Mouse (Mus musculus): ENCODE measurements around the gene Ext2. TPM values are rescaled to one million over a fixed set of nuclear protein-coding genes. Genes with fewer than 3 reads are reported as not detected.

The Ext2 gene
- polyA plus RNA-seq, 1 experiment from 2014 or later, result 60.3 TPM

GRCm38 (mm10) chr2:93662240-93662865, 160.0 kb downstream of the Ext2 start:
- H3K27me3 ChIP-seq (ENCODE audit: control insufficient read depth, insufficient read depth, low read length), result no peaks in the 10 kb centered on the region
- no peak overlapping the region for H3K4me3 ChIP-seq (ENCODE audit: low read depth, low read length)
- H3K27ac ChIP-seq (ENCODE audit: low read depth, low read length), result no peak overlapping the region
- peaks cover 10% of the 10 kb centered on the region; the same call in 1 of the 2 replicates for H3K4me1 ChIP-seq (ENCODE audit: control insufficient read depth, insufficient read depth, low read length)
- no peak overlapping the region for H3K9ac ChIP-seq (ENCODE audit: low read depth, low read length)
- no peaks in the 10 kb centered on the region for H3K9me3 ChIP-seq (replicated peaks; ENCODE audit: control insufficient read depth, low read length)
- 38% methylated on average over 16 of the region's 16 CpGs for WGBS (ENCODE audit: insufficient replicate concordance)
- no peak overlapping the region for H3K4me2 ChIP-seq
- no peaks in the 10 kb centered on the region for H3K36me3 ChIP-seq (ENCODE audit: control insufficient read depth, insufficient read depth, low read length)
- ATAC-seq (replicated peaks; ENCODE audit: insufficient number of reproducible peaks, low FRiP score, low TSS enrichment), result no peak

- Histone ChIP-seq H3K27me3 (ENCODE audit: control insufficient read depth, insufficient read depth, low read length) (0 out of 2 replicates have a peak, but pooled peaks cover 1% of the 10 kb centered on the region), H3K4me1 (ENCODE audit: control insufficient read depth, insufficient read depth, low read length) (peaks cover 10% of the 10 kb centered on the region; the same call in 1 of the 2 replicates), H3K9ac (ENCODE audit: low read depth, low read length) (no peak overlapping the region), H3K4me2 (no peak overlapping the region), H3K4me3 (ENCODE audit: low read depth, low read length) (no peak overlapping the region), H3K27ac (ENCODE audit: low read depth, low read length) (no peak overlapping the region), H3K9me3 (replicated peaks; ENCODE audit: control insufficient read depth, low read length) (no peaks in the 10 kb centered on the region), H3K36me3 (ENCODE audit: control insufficient read depth, insufficient read depth, low read length) (no peaks in the 10 kb centered on the region)
- WGBS (ENCODE audit: insufficient replicate concordance), result 54% methylated on average over 6 of the region's 6 CpGs
- ATAC-seq (replicated peaks; ENCODE audit: insufficient number of reproducible peaks, low FRiP score, low TSS enrichment), result no peak
Observed at GRCm38 (mm10) chr2:93661096-93661495, 161.3 kb downstream of the Ext2 start.

DNA sequence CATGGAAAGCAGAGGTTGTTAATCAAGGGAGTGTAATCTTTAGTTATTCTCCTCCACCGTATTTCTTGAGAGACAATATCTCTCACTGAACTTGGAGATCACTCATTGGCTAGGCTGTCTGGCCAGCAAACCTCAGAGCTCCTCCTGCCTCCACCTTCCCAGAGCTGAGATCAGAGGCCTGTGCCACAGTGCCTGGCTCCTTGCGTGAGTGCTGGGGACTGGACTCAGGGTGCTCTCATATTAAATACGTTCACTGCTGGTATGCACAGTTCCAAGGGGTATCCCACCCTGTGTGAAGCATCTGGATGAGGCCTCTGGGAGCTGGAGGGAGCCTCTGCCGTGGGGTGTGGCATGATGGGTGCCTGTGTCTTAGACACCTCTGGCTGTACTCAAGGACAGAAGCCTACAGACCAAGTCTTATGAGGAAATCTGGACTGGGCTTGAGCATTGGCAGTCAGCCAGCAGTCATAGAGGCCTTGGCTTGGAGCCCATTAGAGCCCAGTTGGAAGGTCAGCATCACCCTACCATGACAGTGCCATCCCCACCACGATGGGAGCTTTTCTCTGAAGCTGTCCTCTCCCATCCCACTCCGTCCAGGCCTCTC, 162.6 kb downstream of the Ext2 start:
- ATAC-seq (replicated peaks; ENCODE audit: insufficient number of reproducible peaks, low FRiP score, low TSS enrichment), result no peak
- 66% methylated on average over 6 of the region's 6 CpGs for WGBS (ENCODE audit: insufficient replicate concordance)
- H3K4me2 ChIP-seq, result no peak overlapping the region
- no peak overlapping the region for H3K4me3 ChIP-seq (ENCODE audit: low read depth, low read length)
- H3K27me3 ChIP-seq (ENCODE audit: control insufficient read depth, insufficient read depth, low read length), result 0 out of 2 replicates have a peak, but pooled peaks cover 3% of the 10 kb centered on the region
- H3K9ac ChIP-seq (ENCODE audit: low read depth, low read length), result no peak overlapping the region
- H3K9me3 ChIP-seq (replicated peaks; ENCODE audit: control insufficient read depth, low read length), result no peaks in the 10 kb centered on the region
- peaks cover 10% of the 10 kb centered on the region; the same call in 1 of the 2 replicates for H3K4me1 ChIP-seq (ENCODE audit: control insufficient read depth, insufficient read depth, low read length)
- H3K27ac ChIP-seq (ENCODE audit: low read depth, low read length), result no peak overlapping the region
- H3K36me3 ChIP-seq (ENCODE audit: control insufficient read depth, insufficient read depth, low read length), result no peaks in the 10 kb centered on the region

- Histone ChIP-seq H3K27ac (ENCODE audit: low read depth, low read length) (no peak overlapping the region), H3K36me3 (ENCODE audit: control insufficient read depth, insufficient read depth, low read length) (no peaks in the 10 kb centered on the region), H3K4me3 (ENCODE audit: low read depth, low read length) (no peak overlapping the region), H3K27me3 (ENCODE audit: control insufficient read depth, insufficient read depth, low read length) (0 out of 2 replicates have a peak, but pooled peaks cover 7% of the 10 kb centered on the region), H3K4me2 (no peak overlapping the region), H3K4me1 (ENCODE audit: control insufficient read depth, insufficient read depth, low read length) (peaks cover 10% of the 10 kb centered on the region; the same call in 1 of the 2 replicates), H3K9ac (ENCODE audit: low read depth, low read length) (no peak overlapping the region), H3K9me3 (replicated peaks; ENCODE audit: control insufficient read depth, low read length) (no peaks in the 10 kb centered on the region)
- WGBS (ENCODE audit: insufficient replicate concordance), result 42% methylated on average over 3 of the region's 3 CpGs
- no peak for ATAC-seq (replicated peaks; ENCODE audit: insufficient number of reproducible peaks, low FRiP score, low TSS enrichment)
Observed at GRCm38 (mm10) chr2:93659004-93659403, 163.4 kb downstream of the Ext2 start.

GRCm38 (mm10) chr2:93654336-93655055, 167.9 kb downstream of the Ext2 start:
- 52% methylated on average over 11 of the region's 11 CpGs for WGBS (ENCODE audit: insufficient replicate concordance)
- ATAC-seq (replicated peaks; ENCODE audit: insufficient number of reproducible peaks, low FRiP score, low TSS enrichment), result no peak

DNA sequence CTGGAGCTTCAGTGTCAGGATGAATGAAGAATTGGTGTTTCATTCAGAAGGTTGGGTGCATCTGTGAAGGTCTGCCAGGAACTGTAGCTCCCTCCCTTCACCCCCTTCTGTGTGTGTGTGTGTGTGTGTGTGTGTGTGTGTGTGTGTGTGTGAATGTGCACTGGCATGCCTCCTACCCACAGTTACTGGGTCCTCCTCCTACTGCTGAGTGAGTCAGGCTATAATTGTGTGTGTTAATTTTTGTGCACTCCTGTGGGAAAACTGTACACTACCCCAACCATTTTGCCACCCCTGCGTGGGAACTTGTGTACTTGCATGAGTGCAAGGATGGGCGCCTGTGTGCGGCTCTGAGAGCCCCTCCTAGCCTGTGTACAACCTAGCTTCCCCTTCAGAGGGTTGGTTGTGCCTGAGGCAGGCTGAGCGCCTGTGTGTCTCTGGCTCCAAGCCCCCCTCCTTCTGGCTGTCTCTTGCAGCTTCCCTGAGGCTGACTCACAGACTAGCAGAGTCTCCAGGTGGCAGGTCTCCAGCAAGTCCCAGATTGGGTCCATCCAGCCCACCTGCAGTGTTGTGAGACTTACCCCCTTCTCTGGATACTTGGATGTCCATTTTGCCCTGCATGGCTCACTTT, 173.0 kb downstream of the Ext2 start:
- 37% methylated on average over 4 of the region's 4 CpGs for WGBS (ENCODE audit: insufficient replicate concordance)
- no peaks in the 10 kb centered on the region for H3K36me3 ChIP-seq (ENCODE audit: control insufficient read depth, insufficient read depth, low read length)
- H3K27me3 ChIP-seq (ENCODE audit: control insufficient read depth, insufficient read depth, low read length), result peaks cover 74% of the 10 kb centered on the region
- H3K27ac ChIP-seq (ENCODE audit: low read depth, low read length), result no peak overlapping the region
- no peaks in the 10 kb centered on the region for H3K9me3 ChIP-seq (replicated peaks; ENCODE audit: control insufficient read depth, low read length)
- no peak overlapping the region for H3K9ac ChIP-seq (ENCODE audit: low read depth, low read length)
- peaks cover 8% of the 10 kb centered on the region; the same call in 1 of the 2 replicates for H3K4me1 ChIP-seq (ENCODE audit: control insufficient read depth, insufficient read depth, low read length)
- H3K4me3 ChIP-seq (ENCODE audit: low read depth, low read length), result no peak overlapping the region
- H3K4me2 ChIP-seq, result no peak overlapping the region
- ATAC-seq (replicated peaks; ENCODE audit: insufficient number of reproducible peaks, low FRiP score, low TSS enrichment), result 0 out of 2 replicates have a peak, but pooled peaks have one; percentile 40

More at GRCm38 (mm10) chr2:93654336-93655055, 167.9 kb downstream of the Ext2 start:
- no peaks in the 10 kb centered on the region for H3K36me3 ChIP-seq (ENCODE audit: control insufficient read depth, insufficient read depth, low read length)
- H3K4me3 ChIP-seq (ENCODE audit: low read depth, low read length), result no peak overlapping the region
- H3K27ac ChIP-seq (ENCODE audit: low read depth, low read length), result no peak overlapping the region
- H3K9me3 ChIP-seq (replicated peaks; ENCODE audit: control insufficient read depth, low read length), result no peaks in the 10 kb centered on the region
- peaks cover 31% of the 10 kb centered on the region for H3K27me3 ChIP-seq (ENCODE audit: control insufficient read depth, insufficient read depth, low read length)
- H3K4me2 ChIP-seq, result no peak overlapping the region
- no peaks in the 10 kb centered on the region for H3K4me1 ChIP-seq (ENCODE audit: control insufficient read depth, insufficient read depth, low read length)
- H3K9ac ChIP-seq (ENCODE audit: low read depth, low read length), result no peak overlapping the region

- Histone ChIP-seq H3K27ac (ENCODE audit: low read depth, low read length) (no peak overlapping the region), H3K4me1 (ENCODE audit: control insufficient read depth, insufficient read depth, low read length) (peaks cover 13% of the 10 kb centered on the region), H3K9me3 (replicated peaks; ENCODE audit: control insufficient read depth, low read length) (no peaks in the 10 kb centered on the region), H3K27me3 (ENCODE audit: control insufficient read depth, insufficient read depth, low read length) (peaks cover 85% of the 10 kb centered on the region), H3K4me2 (no peak overlapping the region), H3K36me3 (ENCODE audit: control insufficient read depth, insufficient read depth, low read length) (no peaks in the 10 kb centered on the region), H3K9ac (ENCODE audit: low read depth, low read length) (no peak overlapping the region), H3K4me3 (ENCODE audit: low read depth, low read length) (no peak overlapping the region)
- WGBS (ENCODE audit: insufficient replicate concordance), result 3% methylated on average over 20 of the region's 20 CpGs
- no peak for ATAC-seq (replicated peaks; ENCODE audit: insufficient number of reproducible peaks, low FRiP score, low TSS enrichment)
Observed at GRCm38 (mm10) chr2:93647924-93648575, 174.3 kb downstream of the Ext2 start.

Measured in heart, embryonic 11.5 days (tissue).